Mouse (Mus musculus) heart, embryonic 11.5 days (tissue): Measurements from ENCODE around the gene Neurog3. TPM values are rescaled to one million over a fixed set of nuclear protein-coding genes. Genes with fewer than 3 reads are reported as not detected.

Source experiments
- ATAC-seq: fragments of 200-750 bp; cut with Nextera tagmentation; replicated peaks from 2 replicates; pipeline ENCODE4 v1.8.0; 2017; ENCODE audit warnings: moderate library complexity; ENCODE audit not compliant: insufficient number of reproducible peaks, low FRiP score, low TSS enrichment
- H3K27ac ChIP-seq: fragments of 300-500 bp; sonication (generic); 2 replicates; pipeline ENCODE4 v1.5.1; 2014; ENCODE audit warnings: mild to moderate bottlenecking, low read depth, low read length
- H3K27me3 ChIP-seq: fragments of 300-500 bp; sonication (generic); 2 replicates; pipeline ENCODE4 v1.6.1; 2014; ENCODE audit warnings: mild to moderate bottlenecking, low read length, mixed read lengths; ENCODE audit not compliant: control insufficient read depth, insufficient read depth
- H3K36me3 ChIP-seq: fragments of 300-500 bp; sonication (generic); 2 replicates; pipeline ENCODE4 v1.6.1; 2014; ENCODE audit warnings: mild to moderate bottlenecking, low read length, moderate library complexity, mixed read lengths; ENCODE audit not compliant: control insufficient read depth, insufficient read depth
- H3K4me1 ChIP-seq: fragments of 300-500 bp; sonication (generic); 2 replicates; pipeline ENCODE4 v1.6.1; 2014; ENCODE audit warnings: low read length; ENCODE audit not compliant: control insufficient read depth, insufficient read depth
- H3K4me2 ChIP-seq: fragments of 300-500 bp; sonication (generic); 2 replicates; pipeline ENCODE4 v1.6.1; 2014; ENCODE audit warnings: mild to moderate bottlenecking, moderate library complexity
- H3K4me3 ChIP-seq: fragments of 300-500 bp; sonication (generic); 2 replicates; pipeline ENCODE4 v1.5.1; 2014; ENCODE audit warnings: low read depth, low read length
- H3K9ac ChIP-seq: fragments of 300-500 bp; sonication (generic); 2 replicates; pipeline ENCODE4 v1.6.1; 2014; ENCODE audit warnings: mild to moderate bottlenecking, low read depth, low read length, moderate library complexity
- H3K9me3 ChIP-seq: fragments of 300-500 bp; sonication (generic); replicated peaks from 2 replicates; pipeline ENCODE4 v1.6.1; 2016; ENCODE audit warnings: low read length; ENCODE audit not compliant: control insufficient read depth
- WGBS: fragments of 180-500 bp; shearing (Covaris S2); extraction: QIAGEN DNeasy Blood & Tissue Kit; methylation state at CpG from one replicate; pipeline ENCODE4 v1.1.7; 2014; ENCODE audit not compliant: insufficient replicate concordance; 5-methylcytosine and 5-hydroxymethylcytosine counted together
- polyA plus RNA-seq: library from polyadenylated mRNA; unstranded; fragments of >200 nt; fragmentation: Nextera tagmentation; extraction: Ambion mirVana; gene quantifications from 2 replicates; pipeline ENCODE4 v1.2.1, GENCODE M21; 2014

Neurog3 gene
- polyA plus RNA-seq, 1 experiment from 2014 or later: 0.21 TPM

DNA sequence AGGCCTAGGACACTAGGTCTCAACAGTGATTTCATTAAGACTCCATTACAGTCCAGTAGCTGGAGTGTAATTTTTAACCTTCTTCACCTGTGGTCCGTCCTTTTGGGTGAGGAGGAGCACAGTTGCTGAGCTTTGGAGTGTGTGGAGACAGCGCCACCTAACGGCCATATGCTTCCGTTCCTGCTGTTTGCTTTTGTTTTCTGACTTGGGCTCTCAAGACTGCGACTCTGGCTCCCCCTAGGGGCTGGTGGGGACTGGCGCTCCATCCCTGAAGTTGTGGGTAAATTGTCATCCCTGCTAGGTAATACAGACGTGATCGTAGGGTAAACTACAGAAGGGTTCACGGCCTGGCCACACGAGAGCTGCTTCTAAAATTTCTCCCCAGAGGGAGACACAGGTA, 50.2 kb downstream of the Neurog3 start:
- Histone ChIP-seq H3K9me3 (no peaks in the 10 kb centered on the region), H3K4me1 (no peaks in the 10 kb centered on the region), H3K27ac (no peak overlapping the region), H3K4me3 (no peak overlapping the region), H3K36me3 (no peaks in the 10 kb centered on the region), H3K9ac (no peak overlapping the region), H3K4me2 (no peak overlapping the region), H3K27me3 (peaks cover 3% of the 10 kb centered on the region; the same call in 1 of the 2 replicates)
- 3% methylated on average over 10 of the region's 10 CpGs for whole genome bisulfite sequencing
- ATAC-seq: no peak

Other genes with a start within 250 kb of the Neurog3 start
- 9.4 and 12.9 TPM in 2 replicates for gene Col13a1, start 154.0 kb upstream of the Neurog3 start, polyA plus RNA-seq
- gene Fam241b, start 10.8 kb downstream of the Neurog3 start, polyA plus RNA-seq: 0.96 and 1.2 TPM in 2 replicates
- gene Tspan15, start 98.2 kb downstream of the Neurog3 start, polyA plus RNA-seq: 2.8 and 5.0 TPM in 2 replicates
- gene Tacr2, start 119.3 kb downstream of the Neurog3 start, polyA plus RNA-seq: not detected in 2 replicates
- gene Hk1, start 246.8 kb downstream of the Neurog3 start, polyA plus RNA-seq: 97.0 and 157 TPM in 2 replicates